Mouse (Mus musculus) cerebellum, postnatal 10 days (tissue): ENCODE measurements around the gene Nrip1.

Experiments used
- DNase-seq, 2 experiments: peaks; one replicate each; pipeline ENCODE4 v3.0.0; 2021; ENCODE audit warnings: mixed read lengths in 2 of 2

Nrip1 gene

DNA sequence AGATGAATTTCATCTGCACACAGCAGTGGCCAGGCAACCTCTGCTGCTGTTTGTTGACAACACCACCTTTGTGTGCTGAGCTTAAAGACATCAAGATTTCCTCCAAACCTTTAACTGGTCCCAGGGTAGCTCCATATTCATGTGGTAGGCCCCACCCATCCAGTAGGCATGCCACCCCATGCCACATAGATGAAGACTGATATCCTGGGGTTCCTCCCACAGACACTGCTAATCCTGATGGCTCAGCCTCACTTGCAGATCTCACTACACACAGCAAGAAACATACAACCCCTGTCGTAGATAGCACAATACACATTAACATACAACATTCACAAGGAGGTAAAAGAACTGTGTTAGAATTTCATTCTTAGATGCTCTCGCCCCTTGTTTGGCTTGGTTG, 29.6 kb downstream of the Nrip1 start:
- no peak for DNase-seq

- DNase-seq, result no peak
Measured at GRCm38 (mm10) chr16:76341636-76342035, 32.0 kb downstream of the Nrip1 start.

GRCm38 (mm10) chr16:76339256-76339655, 34.4 kb downstream of the Nrip1 start:
- no peak for DNase-seq

- no peak for DNase-seq
Measured at GRCm38 (mm10) chr16:76337351-76337750, 36.3 kb downstream of the Nrip1 start.

- DNase-seq, result no peak
Measured at GRCm38 (mm10) chr16:76336932-76337331, 36.7 kb downstream of the Nrip1 start.

GRCm38 (mm10) chr16:76335913-76336312, 37.7 kb downstream of the Nrip1 start:
- no peak for DNase-seq

DNA sequence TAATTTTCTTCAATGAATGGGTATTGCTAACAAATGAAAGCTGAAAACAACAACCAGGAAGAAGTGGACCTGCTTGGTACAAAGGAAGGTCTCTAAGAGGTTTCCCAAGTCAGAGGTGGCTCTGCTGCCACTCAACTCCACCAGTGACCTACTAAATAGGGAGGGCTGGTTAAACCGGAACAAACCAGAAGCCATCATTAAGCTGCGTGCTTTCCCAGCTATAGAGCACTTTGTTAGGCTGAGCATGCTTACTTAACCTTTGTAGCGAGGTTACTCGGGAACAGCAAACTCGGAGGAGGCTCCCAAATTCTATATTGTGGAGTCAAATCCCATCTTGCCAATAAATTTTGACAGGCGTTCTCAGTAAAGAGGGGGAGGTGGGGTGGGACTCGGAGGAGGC, 41.5 kb downstream of the Nrip1 start:
- no peak for DNase-seq

DNA sequence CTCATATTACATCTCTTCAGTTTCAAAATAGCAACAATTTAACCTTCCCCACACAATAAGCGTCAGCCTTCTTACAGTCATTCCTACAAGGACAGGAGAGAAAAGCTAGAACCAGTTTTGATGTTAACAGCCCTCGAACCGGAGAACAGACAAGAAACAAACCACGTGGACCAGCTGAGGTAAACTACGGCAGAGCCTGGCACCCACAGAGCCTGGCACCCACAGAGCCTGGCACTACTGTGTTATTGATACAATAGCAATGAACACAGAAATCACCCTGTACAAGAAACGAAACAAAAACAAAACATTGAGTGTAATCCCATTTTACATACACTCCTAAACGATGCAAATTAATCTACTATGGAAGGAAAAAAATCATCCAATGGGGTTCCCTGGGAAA, 42.4 kb downstream of the Nrip1 start:
- no peak for DNase-seq

GRCm38 (mm10) chr16:76325315-76325710, 48.3 kb downstream of the Nrip1 start:
- no peak for DNase-seq

DNA sequence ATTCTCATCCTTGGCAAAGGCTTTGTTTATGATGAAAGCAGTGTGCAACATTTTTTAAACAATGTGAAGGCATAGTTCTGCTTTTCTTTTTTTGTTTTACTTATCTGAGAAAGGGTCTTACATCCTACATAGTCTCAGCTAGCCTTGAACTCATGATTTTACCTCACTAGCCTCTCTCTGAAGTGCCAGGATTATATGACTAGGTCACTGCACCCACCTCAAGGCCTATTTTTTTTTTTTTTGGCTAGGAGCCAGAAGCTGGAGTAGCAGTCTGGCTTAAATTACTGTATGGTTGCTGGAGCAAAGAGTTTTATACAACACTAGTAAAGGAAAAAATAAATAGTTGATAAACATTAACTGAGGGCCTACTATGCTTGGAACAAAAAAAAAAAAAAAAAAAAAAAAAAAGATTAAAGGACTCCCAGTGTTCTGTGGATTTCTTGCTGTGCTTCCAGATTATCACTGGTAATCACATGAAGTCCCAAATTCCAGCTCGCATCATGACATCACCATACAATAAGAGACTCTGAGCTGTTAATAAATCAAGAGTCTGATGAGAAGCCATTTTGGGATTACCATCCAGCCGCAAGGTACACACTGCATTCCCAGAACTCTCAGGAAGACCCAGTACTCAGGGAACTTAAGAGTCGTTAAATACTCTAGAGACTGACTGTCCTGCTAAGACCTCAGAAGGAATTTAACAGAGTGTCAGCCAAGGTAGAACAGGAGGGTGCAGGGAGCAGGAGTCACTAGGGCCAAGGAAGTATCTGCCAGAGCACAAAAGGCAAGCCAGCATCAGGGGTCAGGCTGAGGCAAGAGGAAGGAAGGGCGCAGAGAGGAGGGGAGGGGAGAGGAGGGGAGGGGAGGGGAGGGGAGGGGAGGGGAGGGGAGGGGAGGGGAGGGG, 49.0 kb downstream of the Nrip1 start:
- DNase-seq, result no peak

- no peak for DNase-seq
Measured at GRCm38 (mm10) chr16:76323594-76324307, 49.9 kb downstream of the Nrip1 start.

DNA sequence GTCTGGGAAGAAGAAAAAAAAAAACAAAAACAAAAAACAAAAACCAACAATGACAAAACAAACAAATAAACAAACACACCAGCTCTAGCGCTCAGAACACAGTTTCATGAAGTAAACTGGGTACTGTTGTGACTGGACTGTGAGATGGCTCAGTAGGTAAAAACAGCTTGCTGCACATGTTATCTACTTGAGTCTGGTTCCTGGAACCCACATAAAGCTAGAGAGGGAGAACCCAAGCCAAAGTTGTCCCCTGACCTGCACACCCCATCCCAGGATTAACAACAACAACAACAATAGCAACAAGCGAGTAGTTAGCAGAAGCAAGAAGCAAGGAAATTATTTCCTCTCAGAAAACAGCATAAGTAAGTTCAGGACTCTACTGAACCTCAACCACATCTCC, 50.5 kb downstream of the Nrip1 start:
- no peak for DNase-seq

DNA sequence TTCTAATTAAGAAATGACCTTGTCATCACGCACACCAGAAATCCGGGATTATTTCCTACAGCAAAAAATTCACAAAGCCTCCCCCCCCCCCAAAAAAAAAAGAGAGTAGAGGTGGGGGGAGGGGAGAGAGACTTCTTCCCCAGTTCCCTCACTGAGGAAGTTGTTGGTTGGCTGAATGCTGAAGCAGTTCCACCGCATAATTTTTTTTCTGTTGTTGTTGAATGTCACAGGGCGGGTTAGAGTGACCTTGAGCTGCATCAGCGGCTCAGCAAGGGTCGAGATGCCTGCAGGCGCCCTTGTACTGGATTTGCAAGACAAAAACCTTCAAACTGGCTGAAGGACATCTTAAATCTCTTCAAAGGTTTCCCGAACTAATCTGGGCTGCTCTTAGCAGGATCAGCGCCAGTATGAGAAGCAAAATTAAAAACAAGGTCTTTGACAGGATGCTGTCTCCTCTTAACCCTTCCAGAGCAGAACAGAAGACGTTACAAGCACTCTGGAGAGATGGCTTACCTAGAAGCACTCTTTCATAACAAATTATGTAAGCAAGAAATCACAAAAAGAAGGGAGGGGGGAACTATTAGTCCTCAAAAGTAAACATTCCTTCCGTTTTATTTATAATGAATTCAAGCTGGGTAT, 52.0 kb downstream of the Nrip1 start:
- DNase-seq, result peak; percentile 21 to 34

GRCm38 (mm10) chr16:76320118-76320473, 53.5 kb downstream of the Nrip1 start:
- no peak for DNase-seq

DNA sequence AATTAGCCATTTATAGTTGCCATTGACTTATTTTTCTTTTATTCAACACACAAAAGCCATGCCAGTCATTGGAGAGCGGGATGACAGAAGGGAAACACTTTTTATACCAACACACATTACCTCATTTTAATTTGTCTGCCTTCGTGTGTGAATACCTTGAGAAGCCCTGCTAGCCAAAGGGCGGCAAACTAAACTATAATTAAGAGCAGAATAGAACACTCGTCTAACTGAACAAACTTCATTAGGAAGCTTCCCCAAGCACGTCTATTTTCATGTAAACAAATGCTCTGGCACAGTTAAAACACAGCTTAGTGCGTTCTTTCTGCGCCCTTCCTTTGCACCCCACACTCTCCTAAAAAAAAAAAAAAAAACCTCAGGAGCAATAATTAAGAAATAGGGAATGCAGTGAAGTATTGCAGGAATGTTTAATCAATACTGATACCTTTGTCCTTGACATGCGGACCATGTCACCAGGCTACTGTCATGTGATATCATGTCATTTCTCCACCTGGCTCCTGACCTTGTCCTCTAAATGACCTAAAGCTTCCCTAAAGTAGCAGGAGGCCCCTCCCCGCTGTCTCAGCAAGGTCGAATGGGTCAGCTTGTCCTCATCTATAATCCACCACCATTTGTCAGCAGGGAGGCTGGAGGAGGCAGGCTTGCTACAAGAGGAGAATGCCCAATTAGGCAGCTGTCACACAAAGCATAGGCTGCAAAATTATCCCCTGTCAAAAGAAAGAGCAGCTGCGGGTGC, 54.1 kb downstream of the Nrip1 start:
- DNase-seq, result peak; percentile 48 to 58

GRCm38 (mm10) chr16:76318331-76318922, 55.2 kb downstream of the Nrip1 start:
- no peak for DNase-seq

- no peak for DNase-seq
Measured at GRCm38 (mm10) chr16:76316940-76317822, 56.4 kb downstream of the Nrip1 start.

- no peak for DNase-seq
Measured at GRCm38 (mm10) chr16:76315642-76316041, 58.0 kb downstream of the Nrip1 start.

DNA sequence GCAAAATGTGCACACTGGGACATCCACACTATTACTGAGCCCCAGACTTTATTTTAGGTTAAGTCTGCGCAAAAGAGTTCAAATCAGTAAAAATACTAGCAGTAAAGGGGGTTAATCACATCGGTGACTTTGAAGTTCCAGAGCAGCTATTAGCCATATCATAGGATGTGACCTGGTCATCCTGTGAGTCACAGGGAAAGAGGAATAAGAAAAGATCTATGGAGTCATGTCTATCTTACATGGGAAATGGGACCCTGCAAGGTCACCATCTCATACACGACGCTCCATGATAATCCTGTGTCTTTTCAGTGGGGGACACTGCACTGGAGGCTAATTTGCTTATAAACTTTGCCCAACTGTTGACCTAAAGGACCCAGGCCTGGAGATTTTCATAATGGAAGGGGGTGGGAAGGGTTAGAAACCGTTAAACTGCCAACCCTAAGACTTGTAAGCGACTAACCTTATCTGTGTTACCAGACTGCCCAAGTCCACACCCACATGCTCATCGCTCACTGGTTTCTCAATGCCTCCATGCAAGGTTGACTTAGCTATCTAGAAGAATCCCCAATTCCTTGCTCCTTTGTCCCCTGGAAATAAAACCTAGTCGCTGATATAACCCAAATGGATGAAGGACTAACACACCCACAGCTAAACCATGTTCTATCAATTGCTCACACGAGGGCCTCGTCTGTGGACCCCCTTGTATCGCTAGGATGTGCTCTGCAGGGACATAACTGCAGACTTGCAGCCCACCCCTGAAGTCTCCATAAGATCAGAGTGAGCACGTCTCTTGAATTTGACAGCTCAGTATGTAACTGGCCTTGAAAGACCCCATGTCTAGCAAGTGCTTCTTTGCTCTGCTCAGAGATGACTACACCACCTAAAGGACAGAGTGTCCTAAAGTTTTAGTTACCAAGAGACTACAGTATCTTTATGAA, 59.3 kb downstream of the Nrip1 start:
- no peak for DNase-seq

DNA sequence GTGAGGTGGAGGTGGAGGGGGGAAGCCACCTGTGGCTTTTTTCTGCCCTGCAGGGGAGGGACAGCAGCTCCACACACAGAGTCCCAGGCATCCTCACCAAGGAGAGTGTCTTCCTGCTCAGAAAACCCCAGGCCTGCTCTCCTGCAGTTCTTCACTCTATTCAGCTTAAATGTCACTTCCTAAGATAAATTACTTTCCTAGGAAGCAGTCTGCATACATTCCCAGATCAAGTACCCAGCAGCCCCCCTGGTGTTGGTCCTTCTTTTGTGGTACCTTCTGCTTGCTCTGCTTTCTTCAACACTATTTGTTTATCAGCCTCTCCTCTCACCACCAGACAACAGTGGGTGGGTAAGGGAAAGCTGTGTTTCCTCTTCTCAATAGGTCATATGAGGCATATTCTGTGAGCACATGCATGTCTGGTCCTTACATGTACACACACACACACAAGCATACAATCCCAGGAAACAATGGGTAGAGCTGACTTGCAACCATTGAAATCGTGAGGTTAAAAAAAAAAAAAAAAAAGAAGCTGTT, 60.7 kb downstream of the Nrip1 start:
- no peak for DNase-seq
